Mouse (Mus musculus) B cell, adult 2 months (primary cell): ENCODE results near the gene Fbp2.
"Not testable (repeated sequence)": the region's sequence is repeated elsewhere in the genome, so short reads cannot be mapped to it uniquely, and the experiment has no call there.

Experiments
- DNase-seq, 2 experiments: peaks; one replicate each; pipeline ENCODE4 v3.0.0; 2022

Gene Fbp2

GRCm38 (mm10) chr13:62862875-62863274, 4.7 kb upstream of the Fbp2 start:
- DNase-seq, result no peak

GRCm38 (mm10) chr13:62860068-62860467, 1.8 kb upstream of the Fbp2 start:
- no peak for DNase-seq

- DNase-seq, result peak; percentile 55 to 59
Observed at GRCm38 (mm10) chr13:62859251-62859650, 1.0 kb upstream of the Fbp2 start.

GRCm38 (mm10) chr13:62856850-62857249, 1.4 kb downstream of the Fbp2 start:
- no peak for DNase-seq

GRCm38 (mm10) chr13:62856305-62856675, 1.9 kb downstream of the Fbp2 start:
- peak; percentile 78 to 80 for DNase-seq

GRCm38 (mm10) chr13:62855396-62856304, 2.6 kb downstream of the Fbp2 start:
- DNase-seq, result peak in 1 of 2 experiments; percentile 2

- DNase-seq, result peak; percentile 77 to 78
Observed at GRCm38 (mm10) chr13:62854666-62855065, 3.6 kb downstream of the Fbp2 start.

- no peak for DNase-seq
Observed at GRCm38 (mm10) chr13:62833341-62833740, 24.9 kb downstream of the Fbp2 start.

GRCm38 (mm10) chr13:62832239-62832638, 26.0 kb downstream of the Fbp2 start:
- DNase-seq, result no peak

GRCm38 (mm10) chr13:62815705-62816104, 42.5 kb downstream of the Fbp2 start:
- DNase-seq, result not testable (repeated sequence)

GRCm38 (mm10) chr13:62812713-62813112, 45.5 kb downstream of the Fbp2 start:
- DNase-seq, result no peak

- not testable (repeated sequence) for DNase-seq
Observed at GRCm38 (mm10) chr13:62807981-62808380, 50.2 kb downstream of the Fbp2 start.
